Mouse (Mus musculus) bone marrow, adult 2 months (tissue): ENCODE results near the gene Dapk3. TPM values are rescaled to one million over a fixed set of nuclear protein-coding genes. Genes with fewer than 3 reads are reported as not detected.

ENCODE experiments used
- H3K27ac ChIP-seq: fragments of 200-500 bp; 2 replicates; pipeline ENCODE4 v1.5.1; 2012; ENCODE audit warnings: low read depth, mild to moderate bottlenecking, control low read depth, inconsistent platforms, low read length; ENCODE audit not compliant: control insufficient read depth, poor library complexity, insufficient read depth
- H3K4me1 ChIP-seq: fragments of 200-500 bp; 2 replicates; pipeline ENCODE4 v1.6.1; 2011; ENCODE audit warnings: low read length; ENCODE audit not compliant: control insufficient read depth, insufficient read depth
- H3K4me3 ChIP-seq: fragments of 200-500 bp; replicated peaks from 2 replicates; pipeline ENCODE3; 2011; ENCODE audit warnings: mild to moderate bottlenecking, low read depth, low read length, control low read depth; ENCODE audit not compliant: control insufficient read depth
- CTCF ChIP-seq: fragments of 200-500 bp; IDR thresholded peaks from 2 replicates; pipeline ENCODE4 v1.5.1; 2011; ENCODE audit warnings: low read length, control low read depth; ENCODE audit not compliant: control insufficient read depth, insufficient read depth
- POLR2A ChIP-seq: fragments of 200-500 bp; IDR thresholded peaks from 2 replicates; pipeline ENCODE4 v1.6.1; 2011; ENCODE audit warnings: low read depth, mild to moderate bottlenecking, control low read depth, low read length, borderline replicate concordance; ENCODE audit not compliant: control insufficient read depth
- WGBS: fragments of 180-500 bp; shearing (Covaris S2); methylation state at CpG from one replicate; pipeline ENCODE4 v1.1.7; 2018; 5-methylcytosine and 5-hydroxymethylcytosine counted together
- polyA plus RNA-seq: library from polyadenylated mRNA; stranded (reverse); fragments of >200 nt; gene quantifications from 2 replicates; pipeline ENCODE4 v1.2.4, GENCODE M21; 2011; ENCODE audit warnings: low replicate concordance; ENCODE audit not compliant: missing spikeins, insufficient read depth, insufficient read length

Gene Dapk3
- polyA plus RNA-seq, 1 experiment = 23.2 TPM

- Histone ChIP-seq H3K4me3 (peak overlapping the region; percentile 67), H3K27ac (peak overlapping the region; percentile 94), H3K4me1 (peaks cover 14% of the 10 kb centered on the region)
- WGBS = under 1% methylated on average over 24 of the region's 24 CpGs
- TF ChIP-seq CTCF (no peak), POLR2A (no peak)
Measured at GRCm38 (mm10) chr10:81138131-81138782, 44.5 kb upstream of the Dapk3 start.

DNA sequence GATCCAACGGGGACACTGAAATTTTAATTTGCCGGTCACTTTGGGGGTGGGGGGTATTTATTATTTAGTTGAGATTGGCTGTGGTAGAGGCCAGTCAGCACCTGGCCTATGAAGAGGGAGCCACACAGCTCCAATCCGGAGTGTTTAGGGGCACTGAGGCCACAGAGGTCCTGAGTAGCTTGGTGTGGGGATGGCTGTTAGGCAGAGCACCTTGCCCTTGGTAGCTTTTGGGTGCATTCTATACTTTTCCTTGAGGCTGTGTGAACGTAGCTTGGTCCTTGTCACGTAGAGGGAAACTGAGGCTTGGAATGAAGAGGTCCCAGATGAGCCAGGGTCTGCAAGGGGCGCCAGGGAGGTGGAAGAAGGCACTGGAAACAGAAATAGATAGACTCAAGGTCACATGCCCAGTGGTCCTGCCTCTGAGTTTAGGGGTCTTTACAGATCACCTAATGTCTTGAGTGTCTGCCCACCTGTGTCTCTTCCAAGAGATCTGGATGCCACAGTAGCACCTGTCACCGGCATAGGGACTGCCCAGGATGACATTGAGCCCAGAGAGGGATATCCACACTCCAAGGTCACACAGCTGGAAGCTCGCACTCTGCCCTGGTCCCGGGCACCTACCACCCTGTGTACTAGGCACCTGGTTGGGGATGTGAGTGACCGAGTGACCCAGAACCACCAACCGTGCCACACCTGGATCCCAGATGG lies 43.8 kb upstream of the Dapk3 start:
- H3K27ac ChIP-seq = peak overlapping the region; percentile 29; the same call in 1 of the 2 replicates
- TF ChIP-seq CTCF (no peak), POLR2A (no peak)
- H3K4me1 ChIP-seq = peaks cover 14% of the 10 kb centered on the region
- 47% methylated on average over 11 of the region's 11 CpGs for WGBS
- H3K4me3 ChIP-seq = peak overlapping the region; percentile 67

DNA sequence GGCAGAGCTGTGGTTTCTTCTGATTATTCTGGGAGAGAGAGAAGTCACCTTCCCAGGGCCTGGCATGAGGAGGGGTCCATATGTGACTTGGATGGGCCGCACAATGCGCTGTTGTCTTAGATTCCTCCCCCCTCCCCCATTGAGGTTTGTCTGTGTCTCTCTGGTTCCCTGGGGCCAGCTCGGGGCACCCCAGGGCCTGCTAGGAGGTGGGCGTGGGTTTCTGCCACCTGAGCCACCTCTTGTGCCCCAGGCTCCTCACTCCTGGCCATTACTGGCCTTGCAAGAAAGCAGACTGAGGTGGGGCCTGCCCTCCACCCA lies 43.3 kb upstream of the Dapk3 start:
- H3K4me1 ChIP-seq = peaks cover 14% of the 10 kb centered on the region

DNA sequence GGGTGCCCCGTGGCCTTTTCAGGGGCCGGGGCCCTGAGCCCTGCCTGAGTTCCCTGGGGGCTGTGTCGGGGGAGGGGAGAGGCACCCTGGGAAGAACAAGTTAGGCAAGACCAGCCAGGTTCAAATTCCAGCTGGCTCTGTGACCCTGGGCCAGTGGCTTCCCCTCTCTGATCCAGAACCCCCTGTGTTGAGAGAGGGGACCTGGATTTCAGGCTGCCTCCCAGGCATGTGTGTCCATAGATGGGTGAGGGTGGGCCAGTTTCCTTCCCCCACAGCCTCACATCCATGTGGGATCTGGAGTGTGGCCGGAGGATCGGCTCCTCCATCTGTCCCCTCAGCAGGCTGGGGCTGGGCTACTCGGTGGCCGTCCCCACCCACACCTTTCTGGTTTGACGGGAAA lies 42.8 kb upstream of the Dapk3 start:
- WGBS = 32% methylated on average over 8 of the region's 8 CpGs
- peak overlapping the region; percentile 44; the same call in 1 of the 2 replicates for H3K27ac ChIP-seq

More for the DNA sequence above, 43.3 kb upstream of the Dapk3 start:
- peak overlapping the region; percentile 29; the same call in 1 of the 2 replicates for H3K27ac ChIP-seq
- 59% methylated on average over 4 of the region's 4 CpGs for WGBS
- H3K4me3 ChIP-seq = peak overlapping the region; percentile 5
- TF ChIP-seq CTCF (no peak), POLR2A (no peak)

DNA sequence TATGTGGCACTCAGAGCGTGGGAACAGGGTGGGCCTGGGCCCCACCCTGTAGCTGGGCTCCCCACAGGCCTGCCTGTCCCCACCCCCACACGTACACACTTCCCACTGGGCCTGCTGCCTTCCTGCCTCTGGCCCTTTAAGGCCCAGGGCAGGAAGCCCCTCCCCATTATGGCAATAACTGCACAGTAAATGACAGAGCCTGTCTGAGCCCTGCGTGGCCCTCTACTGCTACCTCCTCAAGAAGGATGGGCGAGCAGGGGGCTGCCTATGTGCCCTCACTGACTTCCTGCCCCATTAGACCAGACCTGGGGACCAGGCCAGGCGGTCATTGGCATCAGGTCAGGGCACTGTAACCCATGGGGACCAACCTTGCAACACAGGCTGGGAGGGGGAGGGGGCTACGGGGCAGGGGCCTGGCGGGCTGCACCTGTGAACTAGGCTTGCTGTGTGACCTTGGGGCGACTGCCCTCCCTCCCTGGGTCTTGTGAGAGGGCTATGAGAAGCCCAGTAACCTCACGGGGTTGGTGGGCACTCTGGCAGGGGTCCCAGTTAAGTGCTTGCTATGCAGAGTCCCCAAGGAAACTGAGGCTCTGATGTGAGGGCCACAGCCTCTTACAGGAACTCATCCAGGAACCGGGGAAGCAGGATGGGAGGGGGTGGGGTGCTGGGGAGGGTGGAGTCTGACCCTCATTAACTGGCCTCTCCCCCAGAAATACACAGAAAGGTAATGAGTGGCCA lies 41.9 kb upstream of the Dapk3 start:
- Histone ChIP-seq H3K4me1 (peaks cover 14% of the 10 kb centered on the region), H3K4me3 (peak overlapping the region; percentile 38), H3K27ac (peak overlapping the region; percentile 44; the same call in 1 of the 2 replicates)
- TF ChIP-seq POLR2A (no peak), CTCF (no peak)
- WGBS = 28% methylated on average over 10 of the region's 10 CpGs

More for the DNA sequence above, 42.8 kb upstream of the Dapk3 start:
- TF ChIP-seq CTCF (no peak), POLR2A (no peak)
- Histone ChIP-seq H3K4me1 (peaks cover 14% of the 10 kb centered on the region), H3K4me3 (peak overlapping the region; percentile 19)

GRCm38 (mm10) chr10:81141455-81142210 lies 41.2 kb upstream of the Dapk3 start:
- no peak overlapping the region for H3K4me3 ChIP-seq
- WGBS = 77% methylated on average over 7 of the region's 7 CpGs
- peak overlapping the region; percentile 7; the same call in 1 of the 2 replicates for H3K27ac ChIP-seq
- TF ChIP-seq CTCF (no peak), POLR2A (no peak)
- peaks cover 14% of the 10 kb centered on the region for H3K4me1 ChIP-seq

GRCm38 (mm10) chr10:81142551-81142981 lies 40.2 kb upstream of the Dapk3 start:
- H3K4me1 ChIP-seq = peaks cover 14% of the 10 kb centered on the region
- peak overlapping the region; percentile 44 for H3K27ac ChIP-seq
- TF ChIP-seq POLR2A = no peak
- no peak for TF ChIP-seq CTCF
- WGBS = 40% methylated on average over 5 of the region's 5 CpGs
- H3K4me3 ChIP-seq = no peak overlapping the region
